Mouse (Mus musculus): Measurements from ENCODE around the gene Gm49383. TPM values are rescaled to one million over a fixed set of nuclear protein-coding genes. Genes with fewer than 3 reads are reported as not detected.

Gene Gm49383
- total RNA-seq, 2 experiments from 2014 or later = 23.9 TPM; not detected in 1

Other genes starting within 250 kb of the Gm49383 start
- gene Rps29, start 37.9 kb downstream of the Gm49383 start, total RNA-seq (2015; ENCODE audit: low replicate concordance) = 901 and 1,018 TPM in 2 replicates
- gene Rps29, start 37.9 kb downstream of the Gm49383 start, total RNA-seq (2017; ENCODE audit: low replicate concordance) = 424 and 1,088 TPM in 2 replicates
- gene Lrr1, start 28.3 kb downstream of the Gm49383 start, total RNA-seq (2015; ENCODE audit: low replicate concordance) = 27.0 and 43.2 TPM in 2 replicates
- 24.3 and 24.6 TPM in 2 replicates for gene Lrr1, start 28.3 kb downstream of the Gm49383 start, total RNA-seq (2017; ENCODE audit: low replicate concordance)
- 169 and 235 TPM in 2 replicates for gene Rpl36al, start 13.0 kb downstream of the Gm49383 start, total RNA-seq (2015; ENCODE audit: low replicate concordance)
- 180 and 196 TPM in 2 replicates for gene Rpl36al, start 13.0 kb downstream of the Gm49383 start, total RNA-seq (2017; ENCODE audit: low replicate concordance)
- gene Mgat2, start 12.9 kb downstream of the Gm49383 start, total RNA-seq (2015; ENCODE audit: low replicate concordance) = 19.3 and 19.5 TPM in 2 replicates
- 15.9 and 22.3 TPM in 2 replicates for gene Mgat2, start 12.9 kb downstream of the Gm49383 start, total RNA-seq (2017; ENCODE audit: low replicate concordance)
- 2.5 and 10.9 TPM in 2 replicates for gene Dnaaf2, start 1.3 kb upstream of the Gm49383 start, total RNA-seq (2015; ENCODE audit: low replicate concordance)
- 1.4 and 2.8 TPM in 2 replicates for gene Dnaaf2, start 1.3 kb upstream of the Gm49383 start, total RNA-seq (2017; ENCODE audit: low replicate concordance)
- 17.6 and 23.8 TPM in 2 replicates for gene Gm49384, start 7.2 kb upstream of the Gm49383 start, total RNA-seq (2015; ENCODE audit: low replicate concordance)
- 14.6 and 16.0 TPM in 2 replicates for gene Gm49384, start 7.2 kb upstream of the Gm49383 start, total RNA-seq (2017; ENCODE audit: low replicate concordance)
- gene Pole2, start 31.1 kb upstream of the Gm49383 start, total RNA-seq (2015; ENCODE audit: low replicate concordance) = 40.7 and 54.1 TPM in 2 replicates
- gene Pole2, start 31.1 kb upstream of the Gm49383 start, total RNA-seq (2017; ENCODE audit: low replicate concordance) = 38.9 and 59.2 TPM in 2 replicates
- gene Klhdc1, start 44.1 kb upstream of the Gm49383 start, total RNA-seq (2015; ENCODE audit: low replicate concordance) = 1.7 TPM in 1 of 2 replicates, not detected in the other
- gene Klhdc1, start 44.1 kb upstream of the Gm49383 start, total RNA-seq (2017; ENCODE audit: low replicate concordance) = 0.83 and 1.7 TPM in 2 replicates
- gene Klhdc2, start 99.6 kb upstream of the Gm49383 start, total RNA-seq (2015; ENCODE audit: low replicate concordance) = 68.7 and 75.7 TPM in 2 replicates
- gene Klhdc2, start 99.6 kb upstream of the Gm49383 start, total RNA-seq (2017; ENCODE audit: low replicate concordance) = 54.2 and 61.1 TPM in 2 replicates
- gene Nemf, start 160.1 kb upstream of the Gm49383 start, total RNA-seq (2015; ENCODE audit: low replicate concordance) = 56.6 and 57.3 TPM in 2 replicates
- 66.1 and 79.0 TPM in 2 replicates for gene Nemf, start 160.1 kb upstream of the Gm49383 start, total RNA-seq (2017; ENCODE audit: low replicate concordance)
- 59.5 and 60.8 TPM in 2 replicates for gene Arf6, start 175.0 kb upstream of the Gm49383 start, total RNA-seq (2015; ENCODE audit: low replicate concordance)
- gene Arf6, start 175.0 kb upstream of the Gm49383 start, total RNA-seq (2017; ENCODE audit: low replicate concordance) = 93.7 and 94.4 TPM in 2 replicates
- gene Gm9887, start 175.4 kb upstream of the Gm49383 start, total RNA-seq (2015; ENCODE audit: low replicate concordance) = not detected in 2 replicates
- not detected in 2 replicates for gene Gm9887, start 175.4 kb upstream of the Gm49383 start, total RNA-seq (2017; ENCODE audit: low replicate concordance)